Mouse (Mus musculus) liver, embryonic 11.5 days (tissue): Measurements from ENCODE around the gene Zmynd15. TPM values are rescaled to one million over a fixed set of nuclear protein-coding genes. Genes with fewer than 3 reads are reported as not detected.

Source experiments
- ATAC-seq: fragments of 200-750 bp; cut with Nextera tagmentation; replicated peaks from 2 replicates; pipeline ENCODE4 v1.8.0; 2017; ENCODE audit warnings: moderate number of reproducible peaks, mild to moderate bottlenecking, moderate TSS enrichment, moderate library complexity; ENCODE audit not compliant: low FRiP score
- DNase-seq: peaks from one replicate; pipeline ENCODE4 v3.0.0-alpha.2; 2017; ENCODE audit warnings: low spot score
- H3K27ac ChIP-seq: fragments of 300-500 bp; sonication (generic); 2 replicates; pipeline ENCODE4 v1.5.1; 2014; ENCODE audit warnings: mild to moderate bottlenecking, low read depth, low read length, control low read depth
- H3K27me3 ChIP-seq: fragments of 300-500 bp; sonication (generic); replicated peaks from 2 replicates; pipeline ENCODE4 v1.6.1; 2014; ENCODE audit warnings: low read length, mixed read lengths; ENCODE audit not compliant: control insufficient read depth, insufficient read depth
- H3K36me3 ChIP-seq: fragments of 300-500 bp; sonication (generic); 2 replicates; pipeline ENCODE4 v1.6.1; 2014; ENCODE audit warnings: mild to moderate bottlenecking, low read length, moderate library complexity, mixed read lengths; ENCODE audit not compliant: control insufficient read depth, insufficient read depth
- H3K4me1 ChIP-seq: fragments of 300-500 bp; sonication (generic); replicated peaks from 2 replicates; pipeline ENCODE4 v1.6.1; 2014; ENCODE audit warnings: low read length, mixed read lengths; ENCODE audit not compliant: control insufficient read depth, insufficient read depth
- H3K4me2 ChIP-seq: fragments of 300-500 bp; sonication (generic); 2 replicates; pipeline ENCODE4 v1.6.1; 2014; ENCODE audit warnings: mild to moderate bottlenecking, control low read depth, moderate library complexity
- H3K4me3 ChIP-seq: fragments of 300-500 bp; sonication (generic); 2 replicates; pipeline ENCODE4 v1.5.1; 2014; ENCODE audit warnings: low read depth, low read length, control low read depth
- H3K9ac ChIP-seq: fragments of 300-500 bp; sonication (generic); 2 replicates; pipeline ENCODE4 v1.6.1; 2014; ENCODE audit warnings: low read depth, low read length, control low read depth
- H3K9me3 ChIP-seq: fragments of 300-500 bp; sonication (generic); 2 replicates; pipeline ENCODE4 v1.6.1; 2016; ENCODE audit warnings: low read length, inconsistent platforms, mixed read lengths; ENCODE audit not compliant: control insufficient read depth
- WGBS: fragments of 180-500 bp; shearing (Covaris S2); extraction: QIAGEN DNeasy Blood & Tissue Kit; methylation state at CpG from one replicate; pipeline ENCODE4 v1.1.7; 2014; 5-methylcytosine and 5-hydroxymethylcytosine counted together
- polyA plus RNA-seq: library from polyadenylated mRNA; unstranded; fragments of >200 nt; fragmentation: Nextera tagmentation; extraction: Ambion mirVana; gene quantifications from 2 replicates; pipeline ENCODE4 v1.2.1, GENCODE M21; 2014

Zmynd15 gene
- polyA plus RNA-seq, 1 experiment from 2014 or later: 0.19 TPM

GRCm38 (mm10) chr11:70440637-70441036, 18.6 kb upstream of the Zmynd15 start:
- ATAC-seq (no peak), DNase-seq (no peak)
- no peak overlapping the region for H3K4me3 ChIP-seq
- peaks cover 15% of the 10 kb centered on the region; the same call in 1 of the 2 replicates for H3K36me3 ChIP-seq
- WGBS: 83% methylated on average over 4 of the region's 4 CpGs
- no peaks in the 10 kb centered on the region for H3K9me3 ChIP-seq
- no peak overlapping the region for H3K9ac ChIP-seq
- H3K4me2 ChIP-seq: no peak overlapping the region
- no peak overlapping the region for H3K27ac ChIP-seq
- no peaks in the 10 kb centered on the region for H3K27me3 ChIP-seq
- H3K4me1 ChIP-seq: peaks cover 9% of the 10 kb centered on the region

- ATAC-seq (no peak), DNase-seq (no peak)
- 87% methylated on average over 7 of the region's 7 CpGs for WGBS
- Histone ChIP-seq H3K9ac (no peak overlapping the region), H3K27ac (no peak overlapping the region), H3K27me3 (no peaks in the 10 kb centered on the region), H3K9me3 (no peaks in the 10 kb centered on the region), H3K4me1 (peaks cover 10% of the 10 kb centered on the region), H3K4me3 (no peak overlapping the region), H3K4me2 (no peak overlapping the region), H3K36me3 (peaks cover 15% of the 10 kb centered on the region; the same call in 1 of the 2 replicates)
These were observed 17.4 kb upstream of the Zmynd15 start for GRCm38 (mm10) chr11:70441882-70442281.

GRCm38 (mm10) chr11:70443964-70444363, 15.3 kb upstream of the Zmynd15 start:
- peaks cover 14% of the 10 kb centered on the region; the same call in 1 of the 2 replicates for H3K36me3 ChIP-seq
- 70% methylated on average over 3 of the region's 3 CpGs for WGBS
- ATAC-seq (no peak), DNase-seq (no peak)
- H3K27me3 ChIP-seq: no peaks in the 10 kb centered on the region
- no peak overlapping the region for H3K4me2 ChIP-seq
- H3K9me3 ChIP-seq: no peaks in the 10 kb centered on the region
- no peak overlapping the region for H3K9ac ChIP-seq
- no peak overlapping the region; the same call in 1 of the 2 replicates for H3K27ac ChIP-seq
- H3K4me1 ChIP-seq: 0 out of 2 replicates have a peak, but pooled peaks cover 4% of the 10 kb centered on the region
- H3K4me3 ChIP-seq: no peak overlapping the region

- ATAC-seq: peak; percentile 60
- H3K27me3 ChIP-seq: no peaks in the 10 kb centered on the region
- no peak overlapping the region for H3K9ac ChIP-seq
- H3K4me3 ChIP-seq: no peak overlapping the region
- 0 out of 2 replicates have a peak, but pooled peaks cover 4% of the 10 kb centered on the region for H3K4me1 ChIP-seq
- DNase-seq: no peak
- H3K9me3 ChIP-seq: no peaks in the 10 kb centered on the region
- no peak overlapping the region for H3K27ac ChIP-seq
- H3K4me2 ChIP-seq: no peak overlapping the region
- peaks cover 7% of the 10 kb centered on the region; the same call in 1 of the 2 replicates for H3K36me3 ChIP-seq
- 61% methylated on average over 6 of the region's 6 CpGs for WGBS
These were observed 14.6 kb upstream of the Zmynd15 start for GRCm38 (mm10) chr11:70444667-70445066.

- Histone ChIP-seq H3K9ac (no peak overlapping the region), H3K9me3 (no peaks in the 10 kb centered on the region), H3K4me3 (no peak overlapping the region), H3K4me1 (0 out of 2 replicates have a peak, but pooled peaks cover 4% of the 10 kb centered on the region), H3K4me2 (no peak overlapping the region), H3K27ac (no peak overlapping the region), H3K36me3 (no peaks in the 10 kb centered on the region), H3K27me3 (no peaks in the 10 kb centered on the region)
- 20% methylated on average over 3 of the region's 3 CpGs for WGBS
- no peak for DNase-seq
- no peak for ATAC-seq
These were observed 12.5 kb upstream of the Zmynd15 start for GRCm38 (mm10) chr11:70446756-70447155.

GRCm38 (mm10) chr11:70447373-70447772, 11.9 kb upstream of the Zmynd15 start:
- Histone ChIP-seq H3K27me3 (no peaks in the 10 kb centered on the region), H3K9ac (no peak overlapping the region), H3K27ac (no peak overlapping the region), H3K4me2 (no peak overlapping the region), H3K9me3 (no peaks in the 10 kb centered on the region), H3K36me3 (no peaks in the 10 kb centered on the region), H3K4me3 (no peak overlapping the region), H3K4me1 (0 out of 2 replicates have a peak, but pooled peaks cover 5% of the 10 kb centered on the region)
- no peak for DNase-seq
- no peak for ATAC-seq
- 46% methylated on average over 1 of the region's 1 CpGs for WGBS

- no peaks in the 10 kb centered on the region for H3K27me3 ChIP-seq
- no peak overlapping the region for H3K27ac ChIP-seq
- H3K4me1 ChIP-seq: peaks cover 16% of the 10 kb centered on the region; the same call in 1 of the 2 replicates
- peak overlapping the region; percentile 82; the same call in 1 of the 2 replicates for H3K4me2 ChIP-seq
- 72% methylated on average over 2 of the region's 2 CpGs for WGBS
- H3K9me3 ChIP-seq: no peaks in the 10 kb centered on the region
- no peak overlapping the region for H3K4me3 ChIP-seq
- no peak for ATAC-seq
- H3K36me3 ChIP-seq: 0 out of 2 replicates have a peak, but pooled peaks cover 2% of the 10 kb centered on the region
- DNase-seq: no peak
- H3K9ac ChIP-seq: no peak overlapping the region
These were observed 8.3 kb upstream of the Zmynd15 start for GRCm38 (mm10) chr11:70450926-70451325.

GRCm38 (mm10) chr11:70451797-70452498, 7.3 kb upstream of the Zmynd15 start, which contains the start of gene Med11:
Gene Med11, plus strand, starts transcription at chr11:70451919.
- peak; percentile 98 for ATAC-seq
- peak within 1 kb of the TSS; percentile 82 for H3K4me2 ChIP-seq
- peak within 1 kb of the TSS; percentile 67 for H3K4me3 ChIP-seq
- DNase-seq: peak; percentile 98
- peaks cover 12% of the 10 kb centered on the region; the same call in 1 of the 2 replicates for H3K4me1 ChIP-seq
- H3K27ac ChIP-seq: peak within 1 kb of the TSS; percentile 82
- under 1% methylated on average over 46 of the region's 46 CpGs for WGBS
- H3K36me3 ChIP-seq: 0 out of 2 replicates have a peak, but pooled peaks cover 2% of the 10 kb centered on the region
- no peaks in the 10 kb centered on the region for H3K27me3 ChIP-seq
- H3K9me3 ChIP-seq: no peaks in the 10 kb centered on the region
- peak within 1 kb of the TSS; percentile 76 for H3K9ac ChIP-seq
